In the genomic region with DNA sequence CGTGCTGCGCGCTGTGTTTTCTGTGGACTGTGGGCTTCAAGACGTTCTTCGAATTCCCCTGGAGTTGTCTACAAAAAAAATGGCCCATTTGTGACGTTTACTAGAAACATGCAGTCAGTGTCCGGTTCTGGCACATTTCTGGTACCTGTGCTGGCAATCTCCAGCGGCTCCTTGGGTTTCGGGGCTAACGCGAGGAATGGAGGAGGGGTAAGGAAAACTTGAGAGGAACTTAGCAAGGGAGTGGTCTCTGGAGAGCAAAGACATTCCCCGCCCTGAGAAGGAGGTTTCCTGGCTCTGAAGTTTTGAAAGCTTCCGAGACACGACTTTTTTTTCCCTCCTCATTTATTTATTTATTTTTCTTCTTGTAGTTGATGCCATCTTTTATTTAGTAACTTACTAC, we compare ENCODE assay signal across 9 mouse cellular contexts. TPM values are rescaled to one million over a fixed set of nuclear protein-coding genes. Genes with fewer than 3 reads are reported as not detected.
DNase-seq lines count a peak whose midpoint lies in the region; ATAC-seq lines count a peak whose summit lies in the region.
"Had no signal": no experiment of that assay in that cellular context is flagged by ENCODE, and none has a peak within 500 bp of the region (broad histone marks: within the 10 kb centered on the region; RNA-seq: fewer than 3 reads in every experiment).

No protein-coding gene starts in this region.

- ATAC-seq in neural tube, embryonic 11.5 days (ENCODE audit: insufficient read depth, low FRiP score, low TSS enrichment) = no peak
- 0 out of 2 replicates have a peak, but pooled peaks have one; percentile 6 for ATAC-seq in forebrain, embryonic 13.5 days
- no peak for ATAC-seq in liver, embryonic 12.5 days
- no peak for ATAC-seq in stomach, embryonic 16.5 days (ENCODE audit: insufficient read depth, low FRiP score)
- no peak for ATAC-seq in monocyte, adult 5-6 weeks (replicated peaks; ENCODE audit: insufficient number of reproducible peaks, low FRiP score, low TSS enrichment, poor library complexity, severe bottlenecking)

- WGBS in neural tube, embryonic 11.5 days = 0% methylated on average over 14 of the region's 14 CpGs
- WGBS in forebrain, embryonic 13.5 days = 0% methylated on average over 14 of the region's 14 CpGs
- WGBS in liver, embryonic 12.5 days (ENCODE audit: insufficient replicate concordance) = 2% methylated on average over 14 of the region's 14 CpGs
- 0% methylated on average over 14 of the region's 14 CpGs for WGBS in stomach, embryonic 16.5 days

- no peaks in the 10 kb centered on the region for H3K9me3 ChIP-seq in neural tube, embryonic 11.5 days (ENCODE audit: control insufficient read depth, low read length)
- H3K9me3 ChIP-seq in forebrain, embryonic 13.5 days (replicated peaks) = no peaks in the 10 kb centered on the region
- H3K9me3 ChIP-seq in liver, embryonic 12.5 days (replicated peaks) = no peaks in the 10 kb centered on the region
- H3K9me3 ChIP-seq in stomach, embryonic 16.5 days (replicated peaks; ENCODE audit: control insufficient read depth, low read length) = no peaks in the 10 kb centered on the region

- no peaks in the 10 kb centered on the region for H3K36me3 ChIP-seq in neural tube, embryonic 11.5 days (ENCODE audit: control insufficient read depth, insufficient read depth, low read length)
- no peaks in the 10 kb centered on the region for H3K36me3 ChIP-seq in forebrain, embryonic 13.5 days (ENCODE audit: poor library complexity, severe bottlenecking)
- H3K36me3 ChIP-seq in liver, embryonic 12.5 days = no peaks in the 10 kb centered on the region
- H3K36me3 ChIP-seq in stomach, embryonic 16.5 days (ENCODE audit: control insufficient read depth, insufficient read depth, low read length) = no peaks in the 10 kb centered on the region

- H3K9ac ChIP-seq in neural tube, embryonic 11.5 days (ENCODE audit: low read length) = peak overlapping the region; percentile 85
- H3K9ac ChIP-seq in forebrain, embryonic 13.5 days = peak overlapping the region; percentile 81
- no peak overlapping the region for H3K9ac ChIP-seq in liver, embryonic 12.5 days
- H3K9ac ChIP-seq in stomach, embryonic 16.5 days (ENCODE audit: low read length) = peak overlapping the region; percentile 88

- peak overlapping the region; percentile 90; the same call in 1 of the 2 replicates for H3K27ac ChIP-seq in neural tube, embryonic 11.5 days (ENCODE audit: low read depth, low read length)
- no peak overlapping the region for H3K27ac ChIP-seq in forebrain, embryonic 13.5 days
- H3K27ac ChIP-seq in liver, embryonic 12.5 days = no peak overlapping the region
- peak overlapping the region; percentile 90 for H3K27ac ChIP-seq in stomach, embryonic 16.5 days (ENCODE audit: low read length)

- no peak for DNase-seq in neural tube, embryonic 11.5 days (ENCODE audit: low spot score)
- DNase-seq in neural tube, embryonic 10.5 days (ENCODE audit: extremely low spot score, low spot score) = no peak
- no peak for DNase-seq in layer of hippocampus, postnatal 14 days (ENCODE audit: low spot score in 2 of 2)
- DNase-seq in thymus, postnatal 4 days = no peak

- H3K4me3 ChIP-seq in neural tube, embryonic 11.5 days (ENCODE audit: low read depth, low read length) = peak overlapping the region; percentile 84
- peak overlapping the region; percentile 75 for H3K4me3 ChIP-seq in forebrain, embryonic 13.5 days
- peak overlapping the region; percentile 56 for H3K4me3 ChIP-seq in liver, embryonic 12.5 days
- H3K4me3 ChIP-seq in stomach, embryonic 16.5 days (replicated peaks; ENCODE audit: low read length) = peak overlapping the region; percentile 84

- peak overlapping the region; percentile 75 for H3K4me2 ChIP-seq in neural tube, embryonic 11.5 days (ENCODE audit: low read depth)
- peak overlapping the region; percentile 88 for H3K4me2 ChIP-seq in forebrain, embryonic 13.5 days
- peak overlapping the region; percentile 63 for H3K4me2 ChIP-seq in liver, embryonic 12.5 days
- H3K4me2 ChIP-seq in stomach, embryonic 16.5 days (ENCODE audit: low read depth, low read length) = peak overlapping the region; percentile 85

- H3K27me3 ChIP-seq in neural tube, embryonic 11.5 days (ENCODE audit: control insufficient read depth, insufficient read depth, low read length) = no peaks in the 10 kb centered on the region
- no peaks in the 10 kb centered on the region for H3K27me3 ChIP-seq in forebrain, embryonic 13.5 days
- H3K27me3 ChIP-seq in liver, embryonic 12.5 days (replicated peaks) = peaks cover 35% of the 10 kb centered on the region
- no peaks in the 10 kb centered on the region for H3K27me3 ChIP-seq in stomach, embryonic 16.5 days (ENCODE audit: control insufficient read depth, insufficient read depth, low read length)

- 0 out of 2 replicates have a peak, but pooled peaks cover 3% of the 10 kb centered on the region for H3K4me1 ChIP-seq in neural tube, embryonic 11.5 days (ENCODE audit: control insufficient read depth, insufficient read depth, low read length)
- H3K4me1 ChIP-seq in forebrain, embryonic 13.5 days = peaks cover 25% of the 10 kb centered on the region
- H3K4me1 ChIP-seq in liver, embryonic 12.5 days = no peaks in the 10 kb centered on the region
- peaks cover 2% of the 10 kb centered on the region; the same call in 1 of the 2 replicates for H3K4me1 ChIP-seq in stomach, embryonic 16.5 days (ENCODE audit: control insufficient read depth, insufficient read depth, low read length)

RNA-seq across cellular contexts. Expression of gene Fbxl7, which starts 0.4 kb away (rescaled TPM):
- polyA plus RNA-seq in neural tube, embryonic 11.5 days (2014; fragmentation: Nextera tagmentation; extraction: Ambion mirVana) = 18.7 and 21.3 TPM in 2 replicates
- polyA plus RNA-seq in forebrain, embryonic 13.5 days (2015; fragmentation: Nextera tagmentation; extraction: Ambion mirVana) = 7.4 and 7.6 TPM in 2 replicates
- polyA plus RNA-seq in liver, embryonic 12.5 days (2016; fragmentation: Nextera tagmentation; extraction: Ambion mirVana) = 4.0 and 4.1 TPM in 2 replicates
- 10.6 and 13.2 TPM in 2 replicates for polyA plus RNA-seq in stomach, embryonic 16.5 days (2015; fragmentation: Nextera tagmentation; extraction: Ambion mirVana)
- total RNA-seq in layer of hippocampus, postnatal 14 days (2021) = 1 to 10 TPM; 5.0 to 7.0 TPM
- total RNA-seq in monocyte, adult 5-6 weeks (2017) = not detected in 3 replicates
- total RNA-seq: common myeloid progenitor, adult 5-6 weeks had no signal

Comparison
In these comparisons a context has a peak if more than half of its experiments do, and no peak if none do; other contexts are left out.
1. H3K27ac ChIP-seq: peak in neural tube, embryonic 11.5 days (single experiment) and stomach, embryonic 16.5 days (single experiment); none in forebrain, embryonic 13.5 days (single experiment) and liver, embryonic 12.5 days (single experiment).
2. Peak in every context shown above with its lines, with median percentiles within 50 percentile points of each other: H3K4me2 ChIP-seq and H3K4me3 ChIP-seq.